Mouse (Mus musculus): ENCODE measurements around the gene Ankrd50.
A peak's percentile ranks its signal among the peaks of the same experiment; 100 is the strongest.

Gene Ankrd50

DNA sequence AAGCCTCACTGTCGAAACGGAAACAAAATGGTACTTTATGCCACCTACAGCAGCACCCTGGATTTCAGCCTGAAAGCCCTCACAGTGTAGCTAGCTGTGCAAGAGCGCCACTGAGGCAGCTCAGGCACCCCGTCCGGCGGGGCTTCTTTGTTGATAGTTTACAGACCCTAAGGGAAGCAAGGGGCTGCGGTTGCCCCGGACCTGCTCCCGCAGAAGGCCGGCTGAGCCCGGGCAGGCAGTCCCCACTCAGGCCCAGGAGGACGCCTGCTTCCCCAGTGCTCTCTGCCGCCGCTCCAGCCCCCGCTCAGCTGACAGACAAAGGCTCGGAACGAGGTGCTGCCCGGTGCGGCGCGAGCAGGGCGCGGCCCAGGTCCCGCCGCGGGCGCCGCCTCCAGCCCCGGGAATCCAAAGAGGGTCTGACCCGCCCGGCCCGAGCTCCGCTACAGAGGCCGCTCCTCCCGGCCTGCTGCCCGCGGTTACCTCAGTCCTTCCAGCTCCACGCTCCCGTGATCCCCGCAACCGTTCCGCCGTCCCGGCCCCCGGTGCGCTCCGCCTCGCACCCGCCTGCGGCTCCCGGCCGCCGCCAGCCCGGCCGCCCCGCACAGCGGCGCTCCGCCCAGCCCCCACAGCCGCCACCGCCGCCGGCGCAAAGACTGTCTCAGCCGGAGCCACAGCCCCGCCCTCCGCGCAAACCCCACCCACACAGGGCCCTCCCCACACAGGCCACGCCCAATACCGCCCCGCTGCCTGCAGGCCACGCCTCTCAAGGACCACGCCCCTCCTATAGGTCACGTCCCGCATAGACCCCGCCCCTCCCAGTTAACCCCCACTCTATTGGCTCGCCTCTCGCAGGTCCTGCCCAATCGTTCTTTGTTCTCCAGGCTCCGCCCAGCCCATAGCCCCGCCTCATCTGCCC is at the start of gene Ankrd50:
Gene Ankrd50 (minus strand): TSS at position 654 of the 916 bp plus-strand sequence.
- peak; percentile 96 for DNase-seq (ENCODE audit: low read depth, low spot score)

DNA sequence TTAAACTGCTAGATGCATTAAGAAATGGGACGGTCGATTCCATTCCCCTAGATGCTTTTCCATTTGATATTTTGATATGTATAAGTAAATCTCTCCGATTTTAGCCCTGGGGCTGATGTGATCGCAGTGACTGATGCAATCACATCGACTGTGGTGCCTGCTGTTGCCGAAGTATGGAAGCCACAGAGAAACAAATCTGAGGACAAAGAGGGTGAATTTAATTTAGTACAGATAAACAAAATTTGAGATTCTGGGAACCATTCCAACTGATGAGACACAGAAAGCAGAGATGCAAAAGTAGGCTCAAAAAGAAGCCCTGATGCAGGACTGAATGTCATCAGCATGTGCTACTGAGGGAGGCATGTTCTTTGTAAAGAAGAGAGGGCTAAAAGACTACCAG is 49.6 kb upstream of the Ankrd50 start:
- no peak for DNase-seq (ENCODE audit: low read depth, low spot score)

DNA sequence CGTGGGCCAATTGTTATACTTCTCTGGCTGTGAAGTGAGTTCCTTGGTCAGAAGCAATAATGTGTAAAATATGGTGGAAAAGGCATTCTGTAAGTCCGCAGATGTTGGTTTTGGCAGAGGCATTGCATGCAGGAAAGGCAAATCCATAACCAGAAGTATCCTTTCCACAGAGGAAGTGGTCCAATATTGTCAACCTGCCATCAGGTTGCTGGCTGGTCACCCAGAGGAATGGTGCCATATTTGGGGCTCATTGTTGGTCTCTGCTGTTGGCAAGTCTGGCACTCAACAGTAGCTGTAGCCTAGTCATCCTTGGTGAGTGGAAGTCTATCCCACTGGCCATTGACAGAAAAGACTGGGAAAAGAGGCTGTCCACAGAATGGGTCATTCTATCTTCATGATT is 35.8 kb upstream of the Ankrd50 start:
- DNase-seq (ENCODE audit: low read depth, low spot score): no peak

DNA sequence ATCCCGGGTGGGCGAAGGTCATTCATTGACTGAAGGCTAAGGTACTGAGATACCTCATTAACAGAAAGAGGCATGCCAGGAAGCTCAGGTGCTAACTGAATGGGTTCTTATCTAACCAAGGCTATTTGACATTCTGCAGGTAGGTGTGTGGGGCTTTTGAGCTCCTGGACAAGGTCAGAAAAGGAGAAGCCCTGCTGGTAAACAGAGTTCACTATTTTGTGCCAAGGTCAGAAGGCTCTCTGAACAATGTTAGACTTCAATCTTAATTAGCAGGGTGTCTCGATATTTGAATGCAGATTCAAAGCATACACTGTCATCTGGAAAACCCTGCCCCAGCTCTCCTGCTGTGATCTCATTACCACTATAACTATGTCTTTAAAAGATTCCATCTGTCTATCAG is 35.3 kb upstream of the Ankrd50 start:
- DNase-seq (ENCODE audit: low read depth, low spot score): no peak

DNA sequence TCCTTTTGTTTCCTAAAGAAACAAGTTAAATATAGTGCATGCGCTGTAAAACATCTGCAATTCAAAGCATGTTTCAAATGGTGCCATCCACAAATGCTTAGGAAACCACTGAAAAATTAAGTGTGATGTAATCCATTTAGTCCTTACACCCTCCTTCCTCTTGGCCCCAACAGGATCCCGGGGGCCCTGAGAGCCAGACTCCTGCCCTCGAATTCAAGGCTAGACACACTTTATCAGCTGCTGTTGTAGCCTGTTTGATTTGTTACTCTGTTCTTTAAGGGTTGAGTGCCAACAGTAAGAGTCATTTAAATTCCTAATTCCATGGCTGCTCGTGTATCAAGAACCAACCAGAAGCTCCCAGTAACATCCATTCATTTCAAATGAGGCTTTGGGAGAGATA is 19.0 kb upstream of the Ankrd50 start:
- DNase-seq (ENCODE audit: low read depth, low spot score): no peak

- no peak for DNase-seq (ENCODE audit: low read depth, low spot score)
These were observed 17.5 kb upstream of the Ankrd50 start for GRCm38 (mm10) chr3:38502156-38502555.

DNA sequence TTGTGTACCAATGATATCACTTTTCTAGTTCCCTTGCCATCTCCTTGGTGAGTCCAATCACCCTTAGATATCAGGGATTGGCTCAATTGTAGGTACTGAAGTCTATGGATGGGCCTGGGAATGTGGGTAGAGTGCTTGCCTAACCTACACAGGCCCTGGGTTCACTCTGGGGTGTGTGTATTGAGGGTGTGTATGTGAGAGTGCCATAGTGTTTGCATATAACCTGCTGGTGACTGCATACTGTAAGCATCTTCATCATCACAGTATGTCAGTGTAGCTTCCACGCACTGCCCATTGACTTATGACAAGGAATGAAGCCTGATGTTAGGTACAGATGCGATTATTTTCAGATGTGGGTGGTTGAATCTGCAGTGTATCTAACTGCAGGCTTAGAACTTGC is 17.1 kb upstream of the Ankrd50 start:
- DNase-seq (ENCODE audit: low read depth, low spot score): no peak

- DNase-seq (ENCODE audit: low read depth, low spot score): no peak
These were observed 16.7 kb upstream of the Ankrd50 start for GRCm38 (mm10) chr3:38501316-38501715.

GRCm38 (mm10) chr3:38498561-38498960 is 13.9 kb upstream of the Ankrd50 start:
- no peak for DNase-seq (ENCODE audit: low read depth, low spot score)

DNA sequence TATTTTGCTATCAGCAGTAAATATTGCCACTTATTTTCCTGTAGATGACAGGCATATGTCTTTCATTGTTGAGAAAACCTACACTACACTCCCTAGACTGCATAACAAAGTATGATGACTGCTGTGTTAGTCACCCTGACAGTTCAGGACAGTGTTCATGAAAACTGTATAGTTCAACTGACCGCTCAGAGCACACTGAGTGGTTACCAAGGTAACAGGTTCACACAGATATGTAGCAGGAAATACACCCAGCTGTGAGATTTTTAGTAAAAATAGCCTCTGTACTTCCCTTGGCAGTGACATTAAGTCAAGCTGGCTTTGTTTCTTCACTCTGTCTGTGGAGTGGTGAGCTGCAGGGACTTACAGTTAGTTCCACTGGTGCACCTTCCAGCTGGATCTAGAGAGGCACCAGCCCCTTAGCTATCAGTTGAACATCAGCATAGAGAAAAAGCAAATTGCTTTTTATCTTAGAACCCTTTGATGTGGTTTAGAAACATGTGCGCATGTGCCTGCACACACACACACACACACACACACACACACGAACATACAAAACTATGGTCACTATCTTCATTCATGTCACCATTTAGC is 12.2 kb upstream of the Ankrd50 start:
- no peak for DNase-seq (ENCODE audit: low read depth, low spot score)

GRCm38 (mm10) chr3:38491702-38492101 is 7.1 kb upstream of the Ankrd50 start:
- DNase-seq (ENCODE audit: low read depth, low spot score): no peak

DNA sequence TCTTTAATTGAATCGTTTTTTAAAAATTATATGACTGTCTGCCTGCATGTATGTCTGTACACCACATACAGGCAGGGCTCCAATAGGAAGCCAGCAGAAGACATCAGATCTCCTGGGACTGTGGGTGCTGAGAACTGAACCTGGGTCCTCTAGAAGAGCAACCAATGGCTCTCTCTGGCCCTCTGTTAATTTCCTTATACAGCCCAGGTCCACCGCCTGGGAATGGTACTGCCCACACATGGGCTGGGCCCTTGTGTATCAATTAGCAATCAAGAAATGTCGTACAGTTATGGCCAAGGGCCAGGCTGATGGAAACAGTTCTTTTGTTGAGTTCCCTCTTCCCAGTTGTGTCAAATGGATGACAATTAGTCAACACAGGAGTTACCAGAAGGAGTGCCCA is 6.6 kb upstream of the Ankrd50 start:
- DNase-seq (ENCODE audit: low read depth, low spot score): no peak

- DNase-seq (ENCODE audit: low read depth, low spot score): no peak
These were observed 6.1 kb upstream of the Ankrd50 start for GRCm38 (mm10) chr3:38490720-38491119.

GRCm38 (mm10) chr3:38485107-38485545 is 482 bp upstream of the Ankrd50 start:
- no peak for DNase-seq (ENCODE audit: low read depth, low spot score)

- DNase-seq (ENCODE audit: low read depth, low spot score): no peak
These were observed 1.1 kb downstream of the Ankrd50 start for GRCm38 (mm10) chr3:38483551-38483950.

DNA sequence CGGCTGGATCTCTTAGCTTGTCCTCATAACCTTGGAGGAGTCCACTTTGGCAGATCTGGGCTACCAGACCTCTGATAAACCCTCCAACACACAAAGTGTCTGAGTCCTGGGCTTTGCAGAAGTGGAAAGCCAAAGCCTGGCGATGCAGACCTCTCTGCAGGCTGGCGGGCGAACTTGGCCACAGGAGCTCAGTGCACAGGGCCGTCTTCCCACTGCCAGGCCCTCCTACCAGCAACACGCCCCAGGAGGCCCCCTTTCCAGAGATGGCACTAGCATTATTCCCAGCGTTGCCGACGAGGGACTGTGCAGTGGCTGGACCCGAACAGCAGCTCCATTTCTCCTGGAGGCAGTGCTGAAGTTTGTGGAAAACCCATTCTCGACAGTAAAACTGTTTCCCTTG is 1.9 kb downstream of the Ankrd50 start:
- no peak for DNase-seq (ENCODE audit: low read depth, low spot score)

DNA sequence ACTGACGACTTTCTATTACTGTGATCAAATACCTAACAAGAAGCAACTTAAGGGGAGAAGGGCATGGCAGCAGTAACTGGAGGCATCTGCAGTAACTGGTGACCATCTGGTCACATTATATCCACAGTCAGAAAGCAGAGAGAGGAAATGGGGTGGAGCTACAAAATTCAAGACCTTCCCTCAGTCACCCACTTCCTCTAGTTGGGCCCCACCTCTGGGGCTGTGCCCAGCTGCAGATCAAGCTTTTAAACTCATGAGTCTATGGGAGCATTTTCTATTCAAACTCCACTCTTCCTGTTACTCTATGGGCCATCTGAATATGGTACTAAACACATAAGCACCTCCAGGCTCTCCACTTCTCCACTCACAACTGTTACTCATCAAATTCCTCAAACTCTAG is 3.5 kb downstream of the Ankrd50 start:
- no peak for DNase-seq (ENCODE audit: low read depth, low spot score)

DNA sequence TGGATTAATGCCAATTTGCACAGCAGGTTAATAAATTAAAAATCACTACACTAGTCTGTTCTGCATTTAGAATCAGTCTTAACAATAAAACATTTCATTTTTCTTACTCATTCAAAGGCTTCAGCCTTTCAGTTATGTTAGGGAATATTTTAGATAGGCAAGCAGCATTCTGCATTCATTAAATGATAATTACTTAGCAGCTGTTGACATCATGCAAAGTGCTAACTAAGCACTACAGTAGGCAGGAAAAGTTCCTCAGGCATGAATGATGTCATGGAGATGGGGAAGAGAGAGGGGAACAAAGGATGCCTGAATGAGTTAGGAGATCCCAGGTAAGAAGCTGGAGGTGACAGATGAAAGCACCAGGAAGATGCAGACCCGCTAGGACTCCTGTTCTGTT is 6.7 kb downstream of the Ankrd50 start:
- DNase-seq (ENCODE audit: low read depth, low spot score): no peak

DNA sequence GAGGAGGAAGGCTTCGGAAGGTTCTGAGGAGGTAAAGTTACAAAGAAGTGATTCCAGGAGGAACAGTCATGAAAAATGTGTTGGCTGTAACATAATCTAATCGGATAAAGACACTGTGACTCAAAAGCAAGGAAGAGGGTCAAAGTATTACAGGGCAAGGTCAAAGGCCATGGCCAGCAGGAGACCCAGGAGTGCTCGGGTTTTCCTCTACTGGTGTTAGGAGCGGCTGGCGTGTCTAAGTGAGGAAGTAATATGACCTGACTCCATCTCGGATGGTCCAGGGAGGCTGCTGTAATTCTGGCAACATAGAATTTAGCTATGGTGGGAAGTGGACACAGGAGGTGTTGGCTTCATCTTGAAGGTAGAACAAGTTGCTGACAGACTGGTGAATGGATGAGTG is 9.1 kb downstream of the Ankrd50 start:
- DNase-seq (ENCODE audit: low read depth, low spot score): no peak

GRCm38 (mm10) chr3:38473138-38473537 is 11.5 kb downstream of the Ankrd50 start:
- no peak for DNase-seq (ENCODE audit: low read depth, low spot score)

DNA sequence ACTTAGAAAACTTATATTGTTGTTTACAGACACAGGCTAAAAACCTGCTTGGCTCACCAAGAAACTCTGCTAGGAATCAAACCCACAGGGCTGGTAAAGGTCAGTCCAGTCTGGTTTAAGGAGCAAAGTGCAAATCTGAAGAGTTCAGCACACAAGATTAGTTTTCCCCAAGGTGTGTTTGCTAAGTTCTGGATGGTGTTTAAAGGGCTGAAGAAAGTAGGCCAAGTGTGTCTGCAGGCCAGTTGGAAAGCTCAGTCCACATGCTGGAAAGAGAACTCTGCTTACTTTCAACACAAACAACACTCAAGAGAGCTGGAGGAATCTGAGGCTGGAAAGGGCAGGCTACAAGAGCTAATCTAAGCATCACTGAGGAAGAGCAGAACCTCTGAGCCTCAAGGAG is 13.1 kb downstream of the Ankrd50 start:
- DNase-seq (ENCODE audit: low read depth, low spot score): no peak

- DNase-seq (ENCODE audit: low read depth, low spot score): no peak
These were observed 16.5 kb downstream of the Ankrd50 start for GRCm38 (mm10) chr3:38468131-38468530.

DNA sequence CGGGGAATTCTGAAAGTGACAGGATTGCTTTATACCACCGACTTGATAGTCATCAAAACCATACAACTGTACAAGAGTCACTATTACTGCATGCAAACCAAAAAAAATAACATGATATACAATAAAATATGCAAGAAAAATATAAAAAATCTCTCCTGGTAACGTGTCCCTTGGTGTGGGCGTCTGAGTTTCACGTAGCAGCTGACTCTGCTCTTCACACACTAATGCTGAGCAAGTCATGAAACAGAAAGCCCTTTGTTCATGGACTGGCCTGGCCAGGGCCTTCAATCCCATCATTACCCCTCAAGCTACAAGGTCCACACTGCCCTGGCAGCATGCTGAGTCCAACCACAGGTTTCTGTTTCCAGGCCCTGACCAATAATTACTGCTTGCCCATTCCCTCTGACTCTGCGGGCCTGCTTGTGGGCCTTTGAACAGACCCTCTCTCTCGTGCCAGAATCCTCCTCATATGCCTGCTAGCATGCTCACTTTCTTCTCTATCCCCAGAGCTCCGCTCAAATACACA is 17.7 kb downstream of the Ankrd50 start:
- DNase-seq (ENCODE audit: low read depth, low spot score): no peak

All from retina, adult 2 months (tissue).